Mouse (Mus musculus) stomach, embryonic 14.5 days (tissue): Measurements from ENCODE around the gene Ndufb4. TPM values are rescaled to one million over a fixed set of nuclear protein-coding genes. Genes with fewer than 3 reads are reported as not detected.
A peak's percentile ranks its signal among the peaks of the same experiment; 100 is the strongest.

Source experiments
- ATAC-seq: fragments of 200-750 bp; cut with Nextera tagmentation; 2 replicates; pipeline ENCODE4 v1.8.0; 2017; ENCODE audit warnings: low read depth, moderate TSS enrichment; ENCODE audit not compliant: insufficient number of reproducible peaks, insufficient read depth, low FRiP score
- H3K27ac ChIP-seq: fragments of 300-500 bp; sonication (generic); 2 replicates; pipeline ENCODE4 v1.5.1; 2014; ENCODE audit warnings: mild to moderate bottlenecking, low read length, moderate library complexity, mixed read lengths
- H3K27me3 ChIP-seq: fragments of 300-500 bp; sonication (generic); 2 replicates; pipeline ENCODE4 v1.6.1; 2014; ENCODE audit warnings: low read length, control low read depth, mixed read lengths; ENCODE audit not compliant: control insufficient read depth, insufficient read depth
- H3K36me3 ChIP-seq: fragments of 300-500 bp; sonication (generic); 2 replicates; pipeline ENCODE4 v1.6.1; 2014; ENCODE audit warnings: mild to moderate bottlenecking, control low read depth, low read length, moderate library complexity, mixed read lengths; ENCODE audit not compliant: control insufficient read depth, insufficient read depth
- H3K4me1 ChIP-seq: fragments of 300-500 bp; sonication (generic); 2 replicates; pipeline ENCODE4 v1.6.1; 2014; ENCODE audit warnings: low read length, control low read depth, mixed read lengths; ENCODE audit not compliant: control insufficient read depth, insufficient read depth
- H3K4me2 ChIP-seq: fragments of 300-500 bp; sonication (generic); replicated peaks from 2 replicates; pipeline ENCODE4 v1.6.1; 2014; ENCODE audit warnings: low read depth, low read length, control low read depth
- H3K4me3 ChIP-seq: fragments of 300-500 bp; sonication (generic); 2 replicates; pipeline ENCODE4 v1.5.1; 2014; ENCODE audit warnings: low read depth, low read length, control low read depth
- H3K9ac ChIP-seq: fragments of 300-500 bp; sonication (generic); replicated peaks from 2 replicates; pipeline ENCODE4 v1.6.1; 2014; ENCODE audit warnings: low read depth, mild to moderate bottlenecking, control low read depth, low read length, moderate library complexity, mixed read lengths
- H3K9me3 ChIP-seq: fragments of 300-500 bp; sonication (generic); 2 replicates; pipeline ENCODE4 v1.6.1; 2016; ENCODE audit warnings: low read depth, low read length, control low read depth; ENCODE audit not compliant: control insufficient read depth
- WGBS: fragments of 180-500 bp; shearing (Covaris S2); extraction: QIAGEN DNeasy Blood & Tissue Kit; methylation state at CpG from one replicate; pipeline ENCODE4 v1.1.7; 2014; 5-methylcytosine and 5-hydroxymethylcytosine counted together
- polyA plus RNA-seq: library from polyadenylated mRNA; unstranded; fragments of >200 nt; fragmentation: Nextera tagmentation; extraction: Ambion mirVana; gene quantifications from 2 replicates; pipeline ENCODE4 v1.2.1, GENCODE M21; 2014

Gene Ndufb4
- polyA plus RNA-seq, 1 experiment from 2014 or later: 62.5 TPM

DNA sequence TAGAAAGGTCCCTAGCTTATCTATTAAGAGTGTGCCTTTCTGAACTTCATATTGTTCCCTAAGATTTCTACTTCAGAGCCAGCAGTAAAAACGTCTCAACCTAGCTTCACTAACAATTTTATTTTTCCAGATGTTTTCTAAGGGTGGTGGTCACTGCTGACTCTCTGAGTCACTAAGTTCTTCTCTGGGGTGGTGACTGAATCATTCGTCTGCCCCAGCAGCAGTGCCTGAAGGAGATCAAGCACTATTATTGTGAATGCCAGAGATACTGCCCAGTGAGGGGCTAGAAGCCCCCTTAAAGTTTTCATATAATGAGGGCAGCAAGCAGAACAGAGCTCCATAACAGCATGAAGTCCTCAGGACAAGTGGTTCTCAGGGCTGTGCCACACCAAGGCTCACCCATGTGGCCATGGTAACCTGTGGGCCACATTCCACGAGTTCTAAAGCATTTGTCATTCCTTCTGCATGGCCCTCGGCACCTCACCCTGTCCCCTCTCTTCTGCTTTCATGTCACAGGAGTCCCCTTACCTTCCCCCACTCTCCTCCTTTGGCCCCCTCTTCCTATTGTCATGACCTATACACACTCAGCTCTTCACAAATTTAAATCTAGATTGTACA lies 16.5 kb upstream of the Ndufb4 start:
- no peaks in the 10 kb centered on the region for H3K9me3 ChIP-seq
- no peaks in the 10 kb centered on the region for H3K27me3 ChIP-seq
- ATAC-seq: no peak
- H3K27ac ChIP-seq: no peak overlapping the region
- H3K9ac ChIP-seq: no peak overlapping the region
- H3K36me3 ChIP-seq: no peaks in the 10 kb centered on the region
- H3K4me2 ChIP-seq: no peak overlapping the region
- WGBS: 32% methylated on average over 4 of the region's 4 CpGs
- no peaks in the 10 kb centered on the region for H3K4me1 ChIP-seq
- no peak overlapping the region for H3K4me3 ChIP-seq

DNA sequence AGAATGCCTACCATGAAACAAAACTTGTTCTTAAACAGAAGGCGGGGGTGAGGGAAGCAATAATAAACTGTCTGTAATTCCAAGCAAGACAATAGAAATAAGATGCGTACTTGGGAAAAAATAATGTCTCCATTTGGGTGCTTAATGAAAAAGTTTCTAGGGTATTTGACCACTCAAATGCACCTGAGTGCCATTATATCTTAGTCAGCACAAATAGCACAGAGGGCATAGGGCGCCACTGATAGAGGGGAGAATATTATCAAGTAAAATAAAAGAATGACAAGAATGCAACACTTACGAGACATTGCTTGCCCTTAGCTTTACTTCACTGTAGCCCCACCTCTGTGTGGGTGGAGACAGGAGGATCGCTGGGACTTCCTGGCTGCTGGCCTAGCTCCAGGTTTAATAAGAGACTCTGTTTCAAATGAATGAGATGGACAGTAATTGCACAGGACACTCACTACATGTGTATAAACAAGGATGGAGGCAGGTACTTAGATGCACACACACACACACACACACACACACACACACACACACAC lies 11.2 kb upstream of the Ndufb4 start:
- 59% methylated on average over 5 of the region's 5 CpGs for WGBS
- H3K4me3 ChIP-seq: no peak overlapping the region

DNA sequence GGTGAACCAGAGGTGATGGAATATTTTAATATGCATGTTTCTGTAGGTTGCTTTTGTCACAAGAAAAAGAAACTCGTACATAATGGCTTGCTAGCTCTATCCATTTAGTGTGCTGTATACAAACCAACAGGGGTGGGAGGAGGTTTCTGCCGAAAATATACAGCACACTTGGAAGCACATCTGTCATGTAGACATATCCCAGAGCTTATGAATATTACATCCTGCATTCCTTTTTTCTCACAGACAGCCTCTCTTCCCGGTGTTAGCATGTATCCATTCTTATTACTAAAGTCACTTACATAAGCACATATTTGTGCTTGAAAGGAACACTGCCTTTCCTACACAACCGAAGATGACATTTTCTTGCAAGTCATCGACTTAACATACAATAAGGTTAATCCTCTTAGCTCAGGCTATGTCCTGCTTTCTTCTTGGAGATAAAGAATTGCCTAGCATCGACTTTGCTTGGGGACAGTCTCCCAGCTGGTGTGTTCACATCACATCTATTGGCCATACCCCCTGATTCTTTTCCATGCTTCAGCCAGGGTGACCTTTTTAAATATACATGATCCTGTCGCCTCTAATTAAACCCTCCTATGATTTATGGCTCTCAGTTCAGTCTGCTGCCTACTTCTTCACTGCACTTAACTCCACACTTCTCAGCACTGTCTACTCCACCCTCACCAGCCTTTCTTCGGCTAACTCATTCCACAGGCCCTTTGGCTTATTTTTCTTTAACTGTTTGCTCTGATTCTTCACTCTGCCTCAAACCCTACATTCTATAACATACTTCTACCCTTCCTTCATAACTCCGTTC lies 9.6 kb upstream of the Ndufb4 start:
- Histone ChIP-seq H3K27ac (no peak overlapping the region), H3K4me3 (no peak overlapping the region), H3K4me1 (0 out of 2 replicates have a peak, but pooled peaks cover 7% of the 10 kb centered on the region), H3K9ac (no peak overlapping the region), H3K4me2 (no peak overlapping the region), H3K36me3 (no peaks in the 10 kb centered on the region), H3K9me3 (no peaks in the 10 kb centered on the region), H3K27me3 (no peaks in the 10 kb centered on the region)
- ATAC-seq: no peak
- WGBS: 45% methylated on average over 9 of the region's 9 CpGs

More for the DNA sequence above, 11.2 kb upstream of the Ndufb4 start:
- Histone ChIP-seq H3K9me3 (no peaks in the 10 kb centered on the region), H3K36me3 (no peaks in the 10 kb centered on the region), H3K27me3 (no peaks in the 10 kb centered on the region), H3K9ac (no peak overlapping the region), H3K4me2 (no peak overlapping the region), H3K27ac (no peak overlapping the region), H3K4me1 (0 out of 2 replicates have a peak, but pooled peaks cover 7% of the 10 kb centered on the region)
- no peak for ATAC-seq

DNA sequence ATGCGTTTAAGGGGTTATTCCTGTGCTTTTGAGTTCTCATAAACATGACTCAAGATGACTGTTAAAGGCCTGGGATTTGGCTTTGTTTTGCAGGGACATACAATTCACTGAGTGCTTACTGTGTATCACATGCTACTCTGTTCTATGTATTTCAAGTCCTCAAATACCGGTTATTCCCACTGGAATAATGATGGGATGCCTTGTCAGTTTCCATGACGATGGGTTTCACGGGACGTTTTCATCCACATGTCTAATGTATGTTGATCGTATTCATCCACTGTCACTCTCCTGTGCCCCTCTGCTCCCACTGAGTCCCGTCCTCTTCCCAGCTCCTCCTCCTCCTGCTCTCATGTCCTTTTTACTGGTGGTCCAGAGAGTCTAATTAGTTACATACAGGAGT lies 2.5 kb upstream of the Ndufb4 start:
- Histone ChIP-seq H3K9ac (no peak overlapping the region), H3K27ac (no peak overlapping the region), H3K27me3 (no peaks in the 10 kb centered on the region), H3K4me3 (no peak overlapping the region), H3K4me1 (peaks cover 19% of the 10 kb centered on the region), H3K9me3 (no peaks in the 10 kb centered on the region), H3K36me3 (no peaks in the 10 kb centered on the region), H3K4me2 (no peak overlapping the region)
- no peak for ATAC-seq
- WGBS: 78% methylated on average over 7 of the region's 7 CpGs

DNA sequence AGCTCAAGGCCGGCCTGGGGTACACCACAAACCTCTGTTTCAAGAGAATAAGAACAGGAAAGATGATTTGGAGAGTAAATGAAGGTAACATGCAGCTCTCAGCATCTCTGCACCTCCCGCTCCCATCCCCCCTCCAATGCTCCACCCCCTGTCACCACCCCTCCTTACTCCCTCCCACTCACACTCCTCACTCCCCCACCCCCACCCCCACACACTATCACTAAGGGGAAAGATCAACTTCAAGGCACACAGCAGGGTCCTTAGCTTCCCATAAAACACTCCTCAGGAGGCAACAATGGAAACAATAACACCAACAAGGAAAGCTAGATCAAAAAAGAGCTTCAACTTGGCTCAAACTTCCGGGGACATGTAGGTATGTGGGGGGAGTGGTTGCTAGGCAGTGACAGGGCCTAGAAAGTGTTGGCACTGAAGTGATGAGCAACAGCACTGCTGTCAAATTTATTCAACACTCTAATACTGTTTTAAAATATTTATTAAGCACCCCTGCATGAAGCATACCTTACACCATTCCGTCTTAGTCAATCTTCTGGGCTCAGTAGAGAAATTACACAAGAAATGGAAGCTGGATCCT lies 1.6 kb upstream of the Ndufb4 start:
- 28% methylated on average over 4 of the region's 4 CpGs for WGBS
- H3K4me2 ChIP-seq: no peak overlapping the region
- no peak overlapping the region for H3K9ac ChIP-seq
- no peak overlapping the region for H3K27ac ChIP-seq
- H3K9me3 ChIP-seq: no peaks in the 10 kb centered on the region
- ATAC-seq: no peak
- no peaks in the 10 kb centered on the region for H3K27me3 ChIP-seq
- peaks cover 19% of the 10 kb centered on the region for H3K4me1 ChIP-seq
- H3K36me3 ChIP-seq: no peaks in the 10 kb centered on the region
- H3K4me3 ChIP-seq: no peak overlapping the region

- peak overlapping the region; percentile 66; the same call in 1 of the 2 replicates for H3K27ac ChIP-seq
- H3K9me3 ChIP-seq: no peaks in the 10 kb centered on the region
- 0 out of 2 replicates have a peak, but pooled peaks have one; percentile 2 for ATAC-seq
- H3K4me2 ChIP-seq: peak overlapping the region; percentile 42
- no peak overlapping the region for H3K9ac ChIP-seq
- H3K36me3 ChIP-seq: no peaks in the 10 kb centered on the region
- H3K4me1 ChIP-seq: peaks cover 19% of the 10 kb centered on the region
- no peaks in the 10 kb centered on the region for H3K27me3 ChIP-seq
- 64% methylated on average over 4 of the region's 4 CpGs for WGBS
- H3K4me3 ChIP-seq: no peak overlapping the region; the same call in 1 of the 2 replicates
Observed at GRCm38 (mm10) chr16:37654831-37655455, 690 bp upstream of the Ndufb4 start.

DNA sequence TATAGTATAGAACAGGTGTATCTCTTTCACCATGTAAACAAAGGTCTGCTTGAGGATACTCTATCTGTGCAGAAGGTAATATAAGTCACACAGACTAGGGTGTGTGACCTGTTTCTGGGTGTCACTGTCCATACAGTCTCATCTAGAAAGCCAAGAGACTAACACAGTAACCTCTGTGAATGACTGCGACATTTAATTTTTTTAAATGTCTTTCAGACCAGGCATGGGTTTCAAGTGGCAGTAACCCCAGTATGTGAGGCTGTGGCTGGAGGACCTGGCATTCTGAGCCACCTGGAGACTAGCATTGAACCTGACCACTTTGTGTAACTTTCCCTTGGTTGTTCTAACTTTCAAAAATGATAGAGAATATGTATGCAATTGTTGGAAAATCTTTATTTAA lies 1.2 kb downstream of the Ndufb4 start:
- WGBS: 92% methylated on average over 1 of the region's 1 CpGs
- no peaks in the 10 kb centered on the region for H3K9me3 ChIP-seq
- H3K9ac ChIP-seq: no peak overlapping the region
- H3K4me2 ChIP-seq: peak overlapping the region; percentile 73
- peaks cover 19% of the 10 kb centered on the region for H3K4me1 ChIP-seq
- no peaks in the 10 kb centered on the region for H3K27me3 ChIP-seq
- no peak overlapping the region for H3K27ac ChIP-seq
- H3K36me3 ChIP-seq: peaks cover 2% of the 10 kb centered on the region
- H3K4me3 ChIP-seq: peak overlapping the region; percentile 54
- ATAC-seq: no peak

- Histone ChIP-seq H3K4me3 (0 out of 2 replicates have a peak overlapping the region, but pooled peaks have one; percentile 54), H3K4me1 (peaks cover 19% of the 10 kb centered on the region), H3K36me3 (peaks cover 5% of the 10 kb centered on the region), H3K9me3 (no peaks in the 10 kb centered on the region), H3K4me2 (peak overlapping the region; percentile 73), H3K9ac (no peak overlapping the region), H3K27me3 (no peaks in the 10 kb centered on the region), H3K27ac (no peak overlapping the region)
- WGBS: 82% methylated on average over 5 of the region's 5 CpGs
- no peak for ATAC-seq
Observed at GRCm38 (mm10) chr16:37652654-37653053, 1.6 kb downstream of the Ndufb4 start.
